ENCODE assay signal across 8 mouse cellular contexts in the genomic region with DNA sequence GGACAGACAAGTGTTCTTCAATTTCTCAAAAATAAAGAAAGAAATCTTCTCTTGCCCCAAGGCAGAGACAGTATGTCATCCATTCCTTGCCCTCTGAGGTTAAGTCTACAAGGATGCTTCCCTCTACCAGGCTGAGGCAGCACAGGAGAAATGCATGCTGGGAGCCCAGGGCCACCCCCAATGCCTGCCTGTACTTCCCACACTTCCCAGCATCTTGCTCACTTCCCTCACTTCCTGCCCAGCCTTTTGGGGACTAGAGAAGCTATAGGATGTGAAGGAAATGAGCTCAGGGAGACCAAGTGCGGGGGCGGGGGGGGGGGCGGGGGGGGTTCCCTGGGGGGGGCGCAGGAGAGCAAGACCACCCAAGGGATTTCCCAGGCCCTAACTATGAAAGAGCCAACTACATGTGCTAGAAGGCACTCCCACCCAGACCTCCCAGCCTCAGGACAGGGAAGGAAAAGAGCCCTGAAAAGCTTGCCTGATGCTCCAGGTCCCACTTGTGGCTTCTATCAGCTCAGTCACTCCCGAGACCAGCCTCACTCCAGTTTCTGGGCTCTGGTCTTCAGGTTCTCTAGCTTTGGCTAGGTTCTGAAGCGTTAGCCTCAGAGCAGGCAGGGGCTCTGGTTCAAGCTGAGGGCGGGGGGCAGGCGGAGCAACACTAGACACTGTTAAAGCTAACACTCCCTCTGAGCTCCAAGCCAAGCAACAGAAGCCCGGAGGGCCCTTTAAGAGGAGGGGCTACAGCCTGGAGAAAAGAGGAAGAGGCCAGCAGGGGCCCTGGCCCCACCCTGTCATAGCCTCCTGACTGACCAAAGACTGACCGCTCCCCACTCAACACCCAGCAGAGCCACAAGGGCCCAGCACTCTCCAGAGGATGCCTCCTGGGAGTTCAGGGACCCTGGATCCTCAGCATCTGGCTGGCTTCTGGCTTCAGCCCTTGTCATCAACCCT. TPM values are rescaled to one million over a fixed set of nuclear protein-coding genes. Genes with fewer than 3 reads are reported as not detected.
DNase-seq lines count a peak whose midpoint lies in the region; ATAC-seq and TF ChIP-seq lines count a peak whose summit lies in the region.

No protein-coding gene starts in this region.

- peak overlapping the region; percentile 47 for H3K4me3 ChIP-seq in C2C12 (ENCODE audit: insufficient read depth, poor library complexity, severe bottlenecking)
- peak overlapping the region; percentile 82 for H3K4me3 ChIP-seq in bone marrow macrophage, adult 2 months (ENCODE audit: insufficient read depth, low read length)
- peak overlapping the region; percentile 20; the same call in 1 of the 2 replicates for H3K4me3 ChIP-seq in forebrain, embryonic 15.5 days
- H3K4me3 ChIP-seq in neural tube, embryonic 13.5 days = peak overlapping the region; percentile 32
- H3K4me3 ChIP-seq in stomach, embryonic 16.5 days (replicated peaks; ENCODE audit: low read length) = peak overlapping the region; percentile 60

- peaks cover 33% of the 10 kb centered on the region for H3K79me2 ChIP-seq in C2C12 (ENCODE audit: control insufficient read depth, insufficient read depth)

- H3K9ac ChIP-seq in forebrain, embryonic 15.5 days (replicated peaks) = no peak overlapping the region
- H3K9ac ChIP-seq in neural tube, embryonic 13.5 days = peak overlapping the region; percentile 41
- H3K9ac ChIP-seq in stomach, embryonic 16.5 days (ENCODE audit: low read length) = peak overlapping the region; percentile 73

- no peaks in the 10 kb centered on the region for H3K9me3 ChIP-seq in forebrain, embryonic 15.5 days
- no peaks in the 10 kb centered on the region for H3K9me3 ChIP-seq in neural tube, embryonic 13.5 days
- H3K9me3 ChIP-seq in stomach, embryonic 16.5 days (replicated peaks; ENCODE audit: control insufficient read depth, low read length) = no peaks in the 10 kb centered on the region

- H3K4me1 ChIP-seq in bone marrow macrophage, adult 2 months (ENCODE audit: control insufficient read depth, insufficient read depth, low read length) = peaks cover 50% of the 10 kb centered on the region
- H3K4me1 ChIP-seq in forebrain, embryonic 15.5 days = peaks cover 18% of the 10 kb centered on the region
- H3K4me1 ChIP-seq in neural tube, embryonic 13.5 days (replicated peaks) = peaks cover 36% of the 10 kb centered on the region
- peaks cover 24% of the 10 kb centered on the region; the same call in 1 of the 2 replicates for H3K4me1 ChIP-seq in stomach, embryonic 16.5 days (ENCODE audit: control insufficient read depth, insufficient read depth, low read length)

- H3K4me2 ChIP-seq in forebrain, embryonic 15.5 days (replicated peaks) = no peak overlapping the region; the same call in 1 of the 2 replicates
- peak overlapping the region; percentile 44 for H3K4me2 ChIP-seq in neural tube, embryonic 13.5 days
- peak overlapping the region; percentile 53 for H3K4me2 ChIP-seq in stomach, embryonic 16.5 days (ENCODE audit: low read depth, low read length)

- H3K27me3 ChIP-seq in C2C12 (ENCODE audit: control insufficient read depth, insufficient read depth, insufficient read length) = no peaks in the 10 kb centered on the region
- no peaks in the 10 kb centered on the region for H3K27me3 ChIP-seq in forebrain, embryonic 15.5 days
- H3K27me3 ChIP-seq in neural tube, embryonic 13.5 days = no peaks in the 10 kb centered on the region
- no peaks in the 10 kb centered on the region for H3K27me3 ChIP-seq in stomach, embryonic 16.5 days (ENCODE audit: control insufficient read depth, insufficient read depth, low read length)

- intact Hi-C loops in heart, postnatal 10 days (cut with DNase I) = loop anchor here (2.0 kb wide), 1 partner anchor 157 kb away; no protein-coding TSS in a partner anchor

- ATAC-seq in forebrain, embryonic 15.5 days (replicated peaks) = no peak
- peak; percentile 66 for ATAC-seq in neural tube, embryonic 13.5 days (ENCODE audit: low read depth)
- ATAC-seq in stomach, embryonic 16.5 days (ENCODE audit: insufficient read depth, low FRiP score) = peak; percentile 92

- 10% methylated on average over 10 of the region's 10 CpGs for WGBS in forebrain, embryonic 15.5 days
- 2% methylated on average over 10 of the region's 10 CpGs for WGBS in large intestine, adult 2 months
- WGBS in neural tube, embryonic 13.5 days = 10% methylated on average over 7 of the region's 10 CpGs
- 6% methylated on average over 10 of the region's 10 CpGs for WGBS in stomach, embryonic 16.5 days

- no peak for TF ChIP-seq CTCF in C2C12 (IDR thresholded peaks at IDR 0.05; ENCODE audit: control insufficient read depth, insufficient read depth, insufficient read length)
- TF ChIP-seq CTCF in bone marrow macrophage, adult 2 months (IDR thresholded peaks at IDR 0.05; ENCODE audit: low read depth, low read length) = no peak

- H3K27ac ChIP-seq in bone marrow macrophage, adult 2 months (ENCODE audit: insufficient read depth, low read depth, low read length) = peak overlapping the region; percentile 94
- H3K27ac ChIP-seq in forebrain, embryonic 15.5 days (replicated peaks) = no peak overlapping the region
- H3K27ac ChIP-seq in neural tube, embryonic 13.5 days (replicated peaks) = peak overlapping the region; percentile 81
- peak overlapping the region; percentile 92 for H3K27ac ChIP-seq in stomach, embryonic 16.5 days (ENCODE audit: low read length)

- peak overlapping the region; percentile 62 for H3ac ChIP-seq in C2C12 (ENCODE audit: control insufficient read depth, insufficient read length, low read depth)

- H3K79me3 ChIP-seq in C2C12 (ENCODE audit: low read depth) = peaks cover 10% of the 10 kb centered on the region

- peaks cover 3% of the 10 kb centered on the region for H3K36me3 ChIP-seq in C2C12 (ENCODE audit: control insufficient read depth, insufficient read depth)
- no peaks in the 10 kb centered on the region for H3K36me3 ChIP-seq in forebrain, embryonic 15.5 days
- no peaks in the 10 kb centered on the region for H3K36me3 ChIP-seq in neural tube, embryonic 13.5 days
- no peaks in the 10 kb centered on the region for H3K36me3 ChIP-seq in stomach, embryonic 16.5 days (ENCODE audit: control insufficient read depth, insufficient read depth, low read length)

- TF ChIP-seq POLR2A in bone marrow macrophage, adult 2 months (IDR thresholded peaks at IDR 0.05; ENCODE audit: borderline replicate concordance, low read depth, low read length) = peak; percentile 86

- DNase-seq in heart, postnatal 10 days = peak; percentile 88 to 90
- DNase-seq in large intestine, adult 2 months (ENCODE audit: low read depth, low spot score) = peak; percentile 85
- DNase-seq in lung, adult 18-20 months = peak; percentile 93 to 95

TF ChIP-seq in C2C12, 6 proteins besides CTCF, POLR2A, EP300 and RAD21:
- no peak for TF ChIP-seq MYOG (IDR thresholded peaks at IDR 0.05; ENCODE audit: control insufficient read depth, extremely low read depth, insufficient read length)
- TF ChIP-seq USF1 (IDR thresholded peaks at IDR 0.05; ENCODE audit: low read depth) = no peak
- TF ChIP-seq MYOD1 (IDR thresholded peaks at IDR 0.05; ENCODE audit: control insufficient read depth, insufficient read length, low read depth) = no peak
- no peak for TF ChIP-seq MAX (IDR thresholded peaks at IDR 0.05)
- no peak for TF ChIP-seq CEBPB (IDR thresholded peaks at IDR 0.05; ENCODE audit: low read depth)
- no peak for TF ChIP-seq FOSL1 (IDR thresholded peaks at IDR 0.05; ENCODE audit: insufficient read depth, low read length, poor library complexity, severe bottlenecking)

RNA-seq across cellular contexts. Expression of a gene that starts 39.5 kb away (rescaled TPM):
- polyA plus RNA-seq in C2C12 (2012; fragmentation: generic; extraction: Trizol) = 39.9 TPM
- 103 and 109 TPM in 2 replicates for polyA plus RNA-seq in bone marrow macrophage, adult 2 months (2012; ENCODE audit: insufficient read depth, insufficient read length, missing spikeins)
- polyA plus RNA-seq in forebrain, embryonic 15.5 days (2015; fragmentation: Nextera tagmentation; extraction: Ambion mirVana) = 95.0 and 98.8 TPM in 2 replicates
- total RNA-seq in heart, postnatal 10 days (2021) = 10 to 100 TPM; 32.1 to 36.6 TPM
- 80.8 and 167 TPM in 2 replicates for polyA plus RNA-seq in large intestine, adult 2 months (2012; rRNA removed)
- 82.2 and 82.6 TPM in 2 replicates for polyA plus RNA-seq in neural tube, embryonic 13.5 days (2015; fragmentation: Nextera tagmentation; extraction: Ambion mirVana)
- polyA plus RNA-seq in stomach, embryonic 16.5 days (2015; fragmentation: Nextera tagmentation; extraction: Ambion mirVana) = 79.7 and 90.5 TPM in 2 replicates

Comparison
In these comparisons a context has a peak if more than half of its experiments do, and no peak if none do; other contexts are left out.
1. H3K4me3 ChIP-seq: peak in every context shown above with its lines; median percentile 82 in bone marrow macrophage, adult 2 months; 60 in stomach, embryonic 16.5 days; 47 in C2C12; 32 in neural tube, embryonic 13.5 days; 20 in forebrain, embryonic 15.5 days.